Mouse (Mus musculus): Measurements from ENCODE around the gene Olfr710. TPM values are rescaled to one million over a fixed set of nuclear protein-coding genes. Genes with fewer than 3 reads are reported as not detected.
"Not testable (repeated sequence)": the region's sequence is repeated elsewhere in the genome, so short reads cannot be mapped to it uniquely, and the experiment has no call there.

Olfr710 gene
- polyA plus RNA-seq (2014; fragmentation: Nextera tagmentation; extraction: Ambion mirVana): not detected in 2 replicates

DNA sequence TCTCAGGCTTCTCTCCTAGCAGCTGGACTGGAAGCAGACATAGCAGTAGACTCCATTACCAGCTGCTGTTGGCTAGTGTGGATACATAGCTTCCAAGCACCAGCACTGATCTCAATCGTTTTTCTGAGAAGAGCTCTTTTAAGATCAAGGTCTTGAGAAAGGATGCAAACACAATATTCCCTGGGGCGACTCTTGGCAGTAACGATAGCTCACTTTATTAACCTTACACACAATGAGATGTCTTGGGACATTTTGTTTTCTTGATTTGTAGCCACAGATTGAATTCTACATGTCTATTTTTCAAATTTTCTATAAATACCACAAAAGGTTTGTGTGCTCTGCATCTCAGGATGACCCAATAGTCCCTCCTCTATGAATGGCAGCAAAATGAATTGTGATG is at the start of gene Olfr710:
Olfr710 (minus strand) TSS at position 101 of the 400 bp plus-strand sequence.
- Histone ChIP-seq H3K9me3 (ENCODE audit: low read depth, low read length) (no peaks in the 10 kb centered on the region), H3K36me3 (ENCODE audit: insufficient read depth) (no peaks in the 10 kb centered on the region), H3K27me3 (ENCODE audit: insufficient read depth, low read length) (no peaks in the 10 kb centered on the region), H3K4me2 (no peak within 1 kb of the TSS), H3K4me1 (ENCODE audit: insufficient read depth) (no peaks in the 10 kb centered on the region), H3K9ac (no peak within 1 kb of the TSS), H3K27ac (ENCODE audit: low read depth) (no peak within 1 kb of the TSS), H3K4me3 (ENCODE audit: low read depth, low read length) (no peak within 1 kb of the TSS)
- ATAC-seq (ENCODE audit: insufficient read depth) (no peak), DNase-seq (no peak)
- WGBS: 72% methylated on average over 3 of the region's 3 CpGs
- no peak for TF ChIP-seq CTCF (IDR thresholded peaks at IDR 0.05; ENCODE audit: low read depth)

DNA sequence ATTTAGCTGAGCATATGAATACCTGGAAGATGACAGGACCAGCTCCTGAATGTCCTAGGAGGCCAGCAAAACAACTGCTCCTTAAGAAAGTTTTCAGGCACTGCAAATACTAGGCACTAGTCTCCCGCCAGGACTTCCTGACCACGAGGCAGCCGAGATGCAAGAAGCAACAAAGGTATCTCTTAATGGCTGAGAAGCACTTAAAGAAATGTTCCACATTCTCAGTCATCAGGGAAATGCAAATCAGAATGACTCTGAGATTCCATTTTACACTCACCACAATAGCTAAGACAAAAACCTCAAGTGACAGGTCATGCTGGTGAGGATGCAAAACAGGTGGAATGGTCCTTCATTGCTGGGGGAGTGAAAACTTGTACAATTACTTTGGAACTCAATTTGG is 37.1 kb upstream of the Olfr710 start:
- no peak overlapping the region for H3K4me2 ChIP-seq
- 81% methylated on average over 3 of the region's 3 CpGs for WGBS

DNA sequence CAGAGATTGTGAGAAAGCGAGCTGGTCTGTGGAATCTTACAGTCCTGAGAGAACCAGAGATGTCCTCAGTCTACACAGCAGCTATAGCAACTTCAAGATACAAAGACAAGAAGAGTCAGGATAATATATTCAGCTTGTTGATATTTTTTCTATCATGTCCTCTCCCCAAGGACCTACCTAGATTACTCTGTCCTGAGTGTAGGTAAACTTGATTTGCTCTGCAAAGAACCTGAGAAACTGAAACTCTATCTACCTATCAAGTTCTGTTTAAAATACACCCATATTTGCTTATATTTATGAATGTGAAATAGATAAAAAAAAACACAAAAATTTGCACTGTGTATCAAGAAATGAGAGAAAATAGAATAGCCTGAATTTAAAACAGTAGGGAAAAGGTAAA is 27.2 kb upstream of the Olfr710 start, which contains the start of gene Olfr711:
Olfr711 (minus strand) TSS at position 101 of the 400 bp plus-strand sequence.
- Histone ChIP-seq H3K4me1 (ENCODE audit: insufficient read depth) (no peaks in the 10 kb centered on the region), H3K4me3 (ENCODE audit: low read depth, low read length) (no peak within 1 kb of the TSS), H3K27me3 (ENCODE audit: insufficient read depth, low read length) (no peaks in the 10 kb centered on the region), H3K36me3 (ENCODE audit: insufficient read depth) (no peaks in the 10 kb centered on the region), H3K4me2 (no peak within 1 kb of the TSS), H3K9me3 (ENCODE audit: low read depth, low read length) (no peaks in the 10 kb centered on the region), H3K9ac (no peak within 1 kb of the TSS), H3K27ac (ENCODE audit: low read depth) (no peak within 1 kb of the TSS)
- ATAC-seq (ENCODE audit: insufficient read depth) (no peak), DNase-seq (no peak)
- no peak for TF ChIP-seq CTCF (IDR thresholded peaks at IDR 0.05; ENCODE audit: low read depth)
- WGBS: 59% methylated on average over 1 of the region's 1 CpGs

More for the DNA sequence above, 37.1 kb upstream of the Olfr710 start:
- ATAC-seq (ENCODE audit: insufficient read depth) (no peak), DNase-seq (no peak)
- Histone ChIP-seq H3K27me3 (ENCODE audit: insufficient read depth, low read length) (no peaks in the 10 kb centered on the region), H3K9ac (no peak overlapping the region), H3K4me3 (ENCODE audit: low read depth, low read length) (no peak overlapping the region), H3K27ac (ENCODE audit: low read depth) (no peak overlapping the region), H3K4me1 (ENCODE audit: insufficient read depth) (no peaks in the 10 kb centered on the region), H3K36me3 (ENCODE audit: insufficient read depth) (no peaks in the 10 kb centered on the region), H3K9me3 (ENCODE audit: low read depth, low read length) (no peaks in the 10 kb centered on the region)
- TF ChIP-seq CTCF (IDR thresholded peaks at IDR 0.05; ENCODE audit: low read depth): no peak

DNA sequence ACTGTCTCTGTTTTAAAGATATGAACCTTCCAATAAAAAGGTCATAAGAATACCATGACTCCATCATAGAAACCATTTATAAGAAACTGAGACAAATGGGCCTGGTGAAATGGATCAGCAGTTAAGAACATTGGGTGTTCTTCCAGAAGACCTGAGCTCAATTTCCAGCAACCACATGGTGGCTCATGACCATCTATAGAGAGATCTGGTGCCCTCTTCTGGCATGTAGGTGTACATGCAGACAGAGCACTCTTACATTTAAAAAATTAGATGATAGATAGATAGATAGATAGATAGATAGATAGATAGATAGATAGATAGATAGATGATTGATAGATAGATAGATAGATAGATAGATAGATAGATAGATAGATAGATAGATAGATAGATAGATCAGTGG is 19.4 kb upstream of the Olfr710 start:
- not testable (repeated sequence) for H3K4me2 ChIP-seq; ATAC-seq (ENCODE audit: insufficient read depth); DNase-seq; H3K36me3 ChIP-seq (ENCODE audit: insufficient read depth); H3K27me3 ChIP-seq (ENCODE audit: insufficient read depth, low read length); H3K27ac ChIP-seq (ENCODE audit: low read depth); H3K4me1 ChIP-seq (ENCODE audit: insufficient read depth); H3K9ac ChIP-seq; H3K4me3 ChIP-seq (ENCODE audit: low read depth, low read length); H3K9me3 ChIP-seq (ENCODE audit: low read depth, low read length)

DNA sequence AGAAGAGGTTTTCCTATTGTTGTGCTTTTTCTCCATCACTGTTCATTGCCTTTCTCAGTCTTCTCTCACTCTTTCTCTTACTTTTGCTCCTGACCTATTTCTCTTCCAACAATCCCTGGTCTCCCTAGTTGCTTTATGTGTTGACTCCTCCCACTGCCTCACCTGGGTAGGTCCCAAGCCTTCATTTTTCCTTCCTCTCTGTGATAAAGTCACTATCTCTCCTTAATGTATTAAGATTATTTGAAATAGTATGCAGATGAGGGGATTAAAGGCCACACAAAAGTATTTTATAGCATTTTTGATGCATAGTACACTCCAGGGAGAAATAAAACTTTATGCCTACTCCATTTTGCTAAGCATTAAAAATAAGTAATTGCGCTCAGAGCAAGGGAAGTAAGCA is 15.7 kb upstream of the Olfr710 start, which contains the start of gene Olfr6:
Olfr6 (minus strand) TSS at position 101 of the 400 bp plus-strand sequence.
- Histone ChIP-seq H3K9ac (no peak within 1 kb of the TSS), H3K36me3 (ENCODE audit: insufficient read depth) (no peaks in the 10 kb centered on the region), H3K4me1 (ENCODE audit: insufficient read depth) (no peaks in the 10 kb centered on the region), H3K4me3 (ENCODE audit: low read depth, low read length) (no peak within 1 kb of the TSS), H3K27me3 (ENCODE audit: insufficient read depth, low read length) (no peaks in the 10 kb centered on the region), H3K9me3 (ENCODE audit: low read depth, low read length) (no peaks in the 10 kb centered on the region), H3K27ac (ENCODE audit: low read depth) (no peak within 1 kb of the TSS), H3K4me2 (no peak within 1 kb of the TSS)
- ATAC-seq (ENCODE audit: insufficient read depth) (no peak), DNase-seq (no peak)
- TF ChIP-seq CTCF (IDR thresholded peaks at IDR 0.05; ENCODE audit: low read depth): no peak
- 82% methylated on average over 1 of the region's 1 CpGs for WGBS

DNA sequence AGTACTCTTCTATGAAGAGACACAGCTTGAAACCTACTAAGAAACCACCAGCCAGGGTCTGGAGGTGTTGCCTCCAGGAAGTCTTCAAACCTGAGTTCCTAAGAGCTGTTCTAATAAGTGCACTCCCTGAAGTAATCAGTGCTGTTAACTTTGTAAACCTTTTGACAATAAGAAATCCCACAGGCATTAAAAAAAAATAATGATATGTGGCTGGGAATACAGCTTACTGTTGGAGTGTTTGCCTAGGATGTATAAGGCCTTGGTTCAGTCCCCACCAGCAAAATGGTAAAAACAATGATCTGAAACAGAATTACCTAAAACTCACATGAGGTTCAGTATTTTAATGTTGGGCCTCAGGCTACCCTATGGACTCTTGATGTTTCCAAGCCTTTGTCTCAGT is 16.0 kb downstream of the Olfr710 start, which contains the start of gene Olfr709-ps1:
Olfr709-ps1 (minus strand) TSS at position 101 of the 400 bp plus-strand sequence.
- Histone ChIP-seq H3K36me3 (ENCODE audit: insufficient read depth) (no peaks in the 10 kb centered on the region), H3K9ac (no peak within 1 kb of the TSS), H3K4me1 (ENCODE audit: insufficient read depth) (no peaks in the 10 kb centered on the region), H3K4me3 (ENCODE audit: low read depth, low read length) (no peak within 1 kb of the TSS), H3K27ac (ENCODE audit: low read depth) (no peak within 1 kb of the TSS), H3K27me3 (ENCODE audit: insufficient read depth, low read length) (no peaks in the 10 kb centered on the region), H3K4me2 (no peak within 1 kb of the TSS), H3K9me3 (ENCODE audit: low read depth, low read length) (no peaks in the 10 kb centered on the region)
- no peak for DNase-seq
- TF ChIP-seq CTCF (IDR thresholded peaks at IDR 0.05; ENCODE audit: low read depth): no peak
- no peak for ATAC-seq (ENCODE audit: insufficient read depth)

DNA sequence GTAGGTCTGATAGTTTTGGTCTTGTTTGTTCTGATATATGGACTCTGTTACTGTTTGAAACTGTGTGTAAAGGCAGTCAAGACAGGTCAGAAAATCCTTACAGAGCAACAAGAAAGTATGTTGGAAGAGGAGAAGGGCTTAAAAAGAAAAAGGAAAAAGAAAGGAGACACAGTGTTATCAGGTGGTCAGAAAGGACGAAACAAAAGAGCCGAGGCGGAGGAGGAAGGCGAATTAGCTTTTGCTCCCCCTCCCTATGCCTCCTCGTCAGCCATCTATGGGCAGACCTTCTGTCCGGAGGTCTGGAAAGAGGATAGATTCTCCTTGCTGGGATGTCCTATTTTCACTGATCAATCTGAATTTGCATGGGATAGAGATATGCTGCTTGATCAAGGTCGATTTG is 27.2 kb downstream of the Olfr710 start:
- WGBS: 84% methylated on average over 7 of the region's 7 CpGs
- not testable (repeated sequence) for H3K9me3 ChIP-seq (ENCODE audit: low read depth, low read length); H3K36me3 ChIP-seq (ENCODE audit: insufficient read depth); H3K4me3 ChIP-seq (ENCODE audit: low read depth, low read length); ATAC-seq (ENCODE audit: insufficient read depth); DNase-seq; H3K4me1 ChIP-seq (ENCODE audit: insufficient read depth); H3K4me2 ChIP-seq; H3K27ac ChIP-seq (ENCODE audit: low read depth); H3K27me3 ChIP-seq (ENCODE audit: insufficient read depth, low read length); H3K9ac ChIP-seq

DNA sequence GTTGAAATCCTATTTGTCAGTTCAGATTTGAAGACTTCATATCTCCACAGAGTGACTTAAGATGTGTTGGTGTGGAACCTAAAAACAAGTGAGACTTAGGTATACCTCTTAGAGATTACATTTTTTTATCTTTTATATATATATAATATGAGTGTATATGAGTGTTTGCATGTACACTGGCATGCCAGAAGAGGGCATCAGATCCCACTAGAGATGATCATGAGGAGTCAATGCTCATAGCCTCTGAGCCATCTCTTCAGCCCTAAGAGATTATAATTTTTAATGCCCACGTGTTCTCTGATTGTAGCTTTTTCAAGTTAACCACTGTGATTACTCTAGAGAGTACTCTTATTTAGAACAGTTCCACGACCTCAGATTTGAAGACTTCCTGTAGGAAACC is 40.4 kb downstream of the Olfr710 start, which contains the start of gene Olfr1532-ps1:
Olfr1532-ps1 (plus strand) TSS at position 326 of the 400 bp plus-strand sequence.
- Histone ChIP-seq H3K4me2 (no peak within 1 kb of the TSS), H3K4me1 (ENCODE audit: insufficient read depth) (no peaks in the 10 kb centered on the region), H3K4me3 (ENCODE audit: low read depth, low read length) (no peak within 1 kb of the TSS), H3K36me3 (ENCODE audit: insufficient read depth) (no peaks in the 10 kb centered on the region), H3K27me3 (ENCODE audit: insufficient read depth, low read length) (no peaks in the 10 kb centered on the region), H3K9me3 (ENCODE audit: low read depth, low read length) (no peaks in the 10 kb centered on the region), H3K27ac (ENCODE audit: low read depth) (no peak within 1 kb of the TSS), H3K9ac (no peak within 1 kb of the TSS)
- no peak for TF ChIP-seq CTCF (IDR thresholded peaks at IDR 0.05; ENCODE audit: low read depth)
- no peak for ATAC-seq (ENCODE audit: insufficient read depth)
- DNase-seq: no peak
- WGBS: 48% methylated on average over 2 of the region's 2 CpGs

GRCm38 (mm10) chr7:106901141-106901540 is 47.0 kb downstream of the Olfr710 start, which contains the start of gene Olfr707:
Gene Olfr707, minus strand, starts transcription at chr7:106901241.
- H3K4me3 ChIP-seq (ENCODE audit: low read depth, low read length); H3K27me3 ChIP-seq (ENCODE audit: insufficient read depth, low read length); DNase-seq; H3K9ac ChIP-seq; ATAC-seq (ENCODE audit: insufficient read depth); H3K4me2 ChIP-seq; H3K4me1 ChIP-seq (ENCODE audit: insufficient read depth); H3K9me3 ChIP-seq (ENCODE audit: low read depth, low read length); H3K27ac ChIP-seq (ENCODE audit: low read depth); H3K36me3 ChIP-seq (ENCODE audit: insufficient read depth): not testable (repeated sequence)
- WGBS: 77% methylated on average over 3 of the region's 3 CpGs

Measured in lung, embryonic 14.5 days (tissue).